Mouse (Mus musculus) fibroblast of lung, adult 2 months (primary cell): ENCODE measurements around the gene Pkdcc.
A peak's percentile ranks its signal among the peaks of the same experiment; 100 is the strongest.

ENCODE experiments used
- DNase-seq: peaks from one replicate; pipeline ENCODE4 v3.0.0-alpha.2; 2011; ENCODE audit warnings: low read depth

Gene Pkdcc

DNA sequence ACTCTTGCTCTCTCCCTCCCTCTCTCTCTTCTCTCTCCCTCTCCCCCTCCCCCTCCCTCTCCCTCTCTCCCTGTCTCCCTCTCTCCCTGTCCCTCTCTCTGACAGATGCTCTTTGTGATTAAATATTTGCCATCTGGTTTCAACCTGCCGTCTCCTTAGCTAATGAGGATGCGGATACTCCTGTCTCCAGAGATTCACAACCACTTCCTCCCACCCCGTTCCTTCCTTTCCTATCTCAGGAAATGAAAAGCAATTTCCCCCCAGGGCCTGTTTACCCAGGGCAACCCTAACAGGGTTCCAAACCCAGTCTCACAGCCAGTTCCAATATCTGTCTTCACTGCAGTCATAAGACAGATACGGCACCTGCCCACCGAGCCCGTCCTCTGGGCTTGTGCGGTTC is 31.0 kb downstream of the Pkdcc start:
- no peak for DNase-seq

DNA sequence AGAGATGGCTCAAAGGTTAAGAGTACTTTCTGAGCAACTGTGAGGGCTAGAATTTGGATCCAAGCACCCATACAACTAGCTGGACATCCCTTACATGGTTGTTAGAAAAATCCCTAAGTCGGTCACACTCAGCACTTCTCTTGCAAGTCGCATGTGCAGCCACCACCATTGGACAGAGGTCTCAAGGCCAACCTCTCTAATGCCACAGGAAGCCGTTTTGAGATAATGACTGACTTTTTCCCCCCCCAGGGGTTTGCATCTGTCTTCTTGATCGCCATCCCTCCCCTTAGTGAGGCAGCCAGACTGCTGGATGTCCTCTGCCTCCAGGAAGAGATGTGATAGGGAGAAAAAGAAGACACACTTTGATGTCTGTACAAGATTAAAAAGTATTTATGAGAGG is 32.1 kb downstream of the Pkdcc start:
- no peak for DNase-seq

DNA sequence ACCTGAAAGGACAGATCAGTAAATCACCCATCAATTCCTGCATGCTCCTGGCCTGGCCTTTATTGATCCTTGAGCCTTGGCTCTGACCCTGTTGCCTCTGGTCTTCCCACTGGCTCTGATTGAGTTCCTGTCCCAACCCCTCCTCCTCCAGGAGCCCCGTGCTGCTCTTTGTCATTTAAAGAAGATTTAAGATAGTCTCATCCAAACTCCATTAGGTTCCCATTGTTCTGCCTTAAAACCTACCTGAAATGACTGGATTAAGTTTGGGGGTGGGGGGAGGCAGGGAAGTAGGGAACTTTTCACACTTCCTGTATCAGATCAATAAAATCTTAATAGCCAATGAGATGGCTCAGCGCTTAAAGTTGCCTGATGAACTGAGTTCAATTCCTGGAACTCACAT is 33.4 kb downstream of the Pkdcc start:
- DNase-seq, result no peak

DNA sequence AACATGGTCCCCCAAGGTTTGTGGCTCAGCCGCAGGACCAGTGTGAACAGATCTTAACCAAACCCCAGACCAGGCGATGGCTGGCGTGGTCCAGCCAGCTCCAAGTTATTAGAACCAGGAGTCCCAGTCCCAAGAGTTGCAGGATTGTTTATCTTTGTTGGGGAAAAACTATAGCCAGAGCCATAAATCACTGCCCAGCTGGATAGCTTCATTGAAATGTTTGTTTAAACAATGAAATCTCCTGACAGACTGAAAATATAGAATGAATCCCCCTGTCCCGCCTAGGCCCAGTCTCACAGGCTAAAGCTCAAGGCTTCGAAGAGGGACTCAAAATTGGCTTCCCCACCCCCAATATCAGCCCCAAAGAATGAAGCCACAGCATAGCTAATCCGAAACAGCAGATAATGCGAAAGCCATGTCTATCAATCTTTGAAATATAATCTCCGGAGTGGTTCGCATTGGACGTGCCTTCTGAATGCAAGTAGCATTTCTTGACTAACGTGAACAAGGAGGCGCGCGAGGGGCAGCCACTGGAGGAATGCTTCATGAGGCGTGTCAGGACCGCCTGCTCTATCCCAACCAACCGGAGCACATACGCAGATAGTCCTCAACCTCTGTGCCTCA is 35.9 kb downstream of the Pkdcc start:
- DNase-seq, result no peak

DNA sequence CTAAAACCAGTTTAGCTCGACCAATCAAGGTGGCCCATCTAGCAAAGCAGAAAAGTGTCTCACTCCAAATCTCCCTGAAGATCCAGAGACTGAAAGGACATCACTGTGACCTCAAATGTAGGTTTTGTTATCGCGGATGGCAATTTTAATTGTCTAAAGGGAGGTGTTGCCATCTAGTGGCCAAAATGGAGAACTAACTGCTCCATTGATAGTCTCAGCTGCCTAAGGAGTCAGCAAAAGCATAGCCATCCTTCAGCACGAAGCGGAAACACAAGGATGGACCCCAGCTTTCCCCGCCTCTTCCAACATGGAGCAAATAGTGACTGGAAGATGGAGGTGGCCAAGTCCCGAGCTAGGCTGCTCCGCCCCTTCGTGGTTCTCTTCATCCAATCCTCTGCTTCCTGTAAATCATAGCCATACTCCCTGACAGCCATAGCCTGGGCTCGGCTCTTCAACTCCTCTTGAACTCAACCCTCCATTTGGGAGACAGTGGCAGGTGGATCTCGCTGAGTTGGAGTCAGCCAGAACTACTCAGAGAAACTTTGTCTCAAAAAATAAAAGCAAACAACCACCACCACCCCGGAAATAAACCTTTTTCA is 38.1 kb downstream of the Pkdcc start:
- DNase-seq, result no peak

DNA sequence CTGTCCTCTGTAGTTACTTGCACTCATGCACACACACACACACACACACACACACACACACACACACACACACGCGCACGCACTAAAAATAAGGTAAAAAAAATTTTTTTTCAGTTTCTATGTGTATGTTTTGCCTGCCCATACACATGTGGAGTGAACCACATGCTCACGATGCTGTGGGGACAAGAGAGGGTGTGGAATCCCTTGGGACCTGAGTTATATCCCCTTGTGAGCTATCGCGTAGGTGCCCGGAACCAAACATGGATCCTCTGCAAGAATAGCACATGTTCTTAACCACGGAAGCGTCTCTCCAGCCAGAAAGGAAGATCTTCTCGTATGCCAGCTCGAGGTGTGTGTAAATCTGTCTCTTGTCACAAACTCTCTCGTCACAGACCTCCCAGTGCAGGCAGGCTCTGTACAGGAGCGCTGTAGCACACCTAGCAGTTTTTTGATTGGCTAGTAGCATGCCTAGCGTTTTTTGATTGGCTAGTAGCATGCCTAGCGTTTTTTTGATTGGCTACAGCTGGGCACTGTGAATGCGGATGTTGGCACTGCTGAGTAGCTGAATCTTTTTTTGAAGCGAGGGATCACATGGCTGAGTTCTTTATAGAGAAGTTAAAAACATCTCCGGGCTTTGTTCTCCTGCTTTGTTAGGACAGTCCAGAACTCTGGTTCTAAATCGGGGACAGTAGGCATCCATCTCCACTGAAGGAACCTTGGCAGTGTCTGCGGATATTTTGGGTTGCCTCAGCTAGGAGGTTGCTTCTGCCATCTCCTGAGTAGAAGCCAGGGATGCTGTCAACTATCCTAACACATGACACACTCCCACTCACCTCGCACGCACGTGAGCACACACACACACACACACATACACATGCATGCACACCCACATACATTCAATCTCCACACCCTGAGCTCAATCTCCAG is 52.4 kb downstream of the Pkdcc start:
- peak; percentile 62 for DNase-seq

DNA sequence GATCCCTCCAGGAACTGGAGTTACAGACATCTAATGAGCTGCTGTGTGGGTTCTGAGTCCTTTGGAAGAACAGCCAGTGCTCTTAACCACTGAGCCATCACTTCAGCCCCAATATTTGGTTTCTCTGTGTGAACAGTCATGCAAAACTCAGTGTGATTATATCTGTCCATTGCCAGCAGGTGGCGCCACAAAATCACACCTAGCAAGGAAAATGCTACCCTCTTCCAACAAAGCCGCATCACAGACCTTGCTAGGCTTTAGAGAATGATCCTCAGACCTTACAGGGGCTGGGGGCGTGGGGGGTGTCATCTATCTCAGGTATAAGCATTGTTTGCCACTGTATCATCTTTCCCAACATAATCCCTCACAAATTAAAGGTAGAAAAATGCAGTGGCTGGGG is 56.4 kb downstream of the Pkdcc start:
- DNase-seq, result peak; percentile 47

DNA sequence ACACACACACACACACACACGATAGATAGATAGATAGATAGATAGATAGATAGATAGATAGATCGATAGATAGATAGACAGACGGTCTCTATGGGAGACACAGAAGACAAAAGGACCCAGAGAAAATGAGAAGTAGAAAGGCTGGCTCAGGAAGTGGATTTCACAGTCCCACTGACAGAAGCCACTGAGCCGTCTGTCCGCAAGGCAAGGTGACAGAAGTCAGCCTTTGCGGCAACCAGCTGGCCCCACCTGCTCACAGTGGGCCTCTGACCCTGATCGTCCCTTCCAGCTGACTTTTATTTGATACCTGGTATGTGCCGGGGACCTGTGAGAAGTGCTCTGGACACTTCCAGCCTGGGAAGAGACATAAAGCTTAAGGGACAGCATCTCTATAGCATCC is 57.5 kb downstream of the Pkdcc start:
- no peak for DNase-seq

DNA sequence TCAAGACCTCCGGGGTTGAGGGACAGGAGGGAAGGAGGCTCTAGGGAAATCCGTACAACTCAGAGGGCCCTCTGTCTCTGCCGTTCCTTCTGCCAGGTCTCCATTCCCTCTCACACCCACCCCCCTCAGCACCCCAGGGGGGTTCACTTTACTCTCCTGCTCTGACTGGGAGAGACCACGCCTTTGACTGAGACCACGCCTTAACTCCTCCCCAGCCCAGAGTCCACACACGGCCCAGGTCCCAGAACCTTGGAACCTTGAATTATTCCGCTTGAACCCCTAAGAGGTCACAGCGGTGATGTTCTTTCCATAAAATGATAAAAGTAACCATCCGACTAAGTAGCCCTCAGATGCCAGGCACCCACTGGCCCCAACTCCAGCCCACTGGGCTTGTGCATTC is 58.5 kb downstream of the Pkdcc start:
- DNase-seq, result no peak

DNA sequence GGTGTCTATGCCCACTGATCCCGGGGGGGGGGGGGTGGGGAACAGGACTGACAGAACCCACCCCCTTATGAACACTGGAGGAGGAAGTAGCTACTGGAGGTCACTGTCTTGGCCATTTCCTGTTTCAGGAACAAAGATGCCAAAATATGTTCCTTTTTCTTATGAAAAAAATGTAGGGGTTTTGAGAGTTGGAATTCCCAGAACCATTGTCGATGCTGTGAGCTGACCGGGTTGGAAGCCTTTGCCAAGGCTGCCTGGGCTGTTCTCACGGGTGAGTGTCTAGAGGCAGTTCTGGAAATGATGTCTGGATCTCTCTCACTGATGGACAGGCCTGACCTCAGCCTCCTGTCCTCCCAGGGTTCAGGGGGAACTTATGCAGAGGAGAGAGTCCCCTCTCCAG is 59.0 kb downstream of the Pkdcc start:
- DNase-seq, result peak; percentile 42
